Mouse (Mus musculus) embryo, embryonic 9.5 days (tissue): Measurements from ENCODE around the gene Arsa.
"Not testable (repeated sequence)": the region's sequence is repeated elsewhere in the genome, so short reads cannot be mapped to it uniquely, and the experiment has no call there.

Experiments used
- DNase-seq: peaks from one replicate; pipeline ENCODE4 v3.0.0-alpha.2; 2017; ENCODE audit errors: extremely low spot score

The Arsa gene

DNA sequence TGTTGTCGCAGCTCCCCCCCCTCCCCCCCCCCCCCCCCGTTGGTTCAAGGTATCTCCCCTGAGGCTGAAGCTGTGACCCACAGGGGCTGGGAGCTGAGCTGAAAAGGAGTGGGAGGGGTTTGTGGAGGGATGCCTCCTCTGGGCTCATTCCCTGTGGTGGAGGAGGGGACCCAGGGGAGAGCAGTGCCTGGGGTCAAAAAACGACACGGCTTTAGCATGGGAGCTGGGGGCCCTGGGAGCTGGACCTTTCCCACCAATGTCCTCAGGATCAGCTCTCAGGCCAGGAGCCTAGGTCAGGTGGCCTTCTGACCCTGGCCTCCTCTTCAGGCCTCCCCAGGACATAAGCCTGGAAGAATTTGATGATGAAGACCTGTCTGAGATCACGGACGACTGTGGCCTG, 22.4 kb downstream of the Arsa start:
- DNase-seq, result no peak

DNA sequence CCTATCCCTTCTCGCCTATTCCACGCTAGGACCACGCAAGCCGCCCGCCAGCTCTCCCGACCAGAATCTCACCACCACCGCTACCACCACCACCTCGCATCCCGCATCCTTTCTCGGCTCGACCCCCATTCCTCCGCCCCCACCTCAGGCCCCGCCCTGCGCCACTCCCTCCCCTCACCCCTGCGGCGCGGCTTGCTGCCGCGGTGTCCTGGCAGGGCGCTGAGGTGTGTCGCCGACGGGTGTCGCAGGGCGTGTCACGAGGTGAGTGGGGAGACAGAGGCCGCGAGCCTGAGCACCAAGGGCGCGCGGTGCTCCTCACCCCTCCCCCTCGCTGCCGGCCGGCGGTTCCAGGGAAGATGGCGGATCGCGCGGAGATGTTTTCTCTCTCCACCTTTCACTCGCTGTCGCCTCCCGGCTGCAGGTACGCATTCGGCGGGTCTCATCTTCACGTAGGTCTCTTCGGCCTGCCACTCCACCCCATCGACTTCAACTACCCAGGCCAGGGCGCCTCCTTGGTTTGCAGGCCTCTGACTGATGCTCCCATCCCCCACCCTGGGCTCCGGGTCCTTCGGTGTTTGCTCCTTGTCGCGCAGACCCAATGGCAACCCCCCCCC, 23.3 kb downstream of the Arsa start, which contains the start of gene Mapk8ip2:
Gene Mapk8ip2 (plus strand): TSS at position 49 of the 614 bp plus-strand sequence.
- DNase-seq, result peak; percentile 48

DNA sequence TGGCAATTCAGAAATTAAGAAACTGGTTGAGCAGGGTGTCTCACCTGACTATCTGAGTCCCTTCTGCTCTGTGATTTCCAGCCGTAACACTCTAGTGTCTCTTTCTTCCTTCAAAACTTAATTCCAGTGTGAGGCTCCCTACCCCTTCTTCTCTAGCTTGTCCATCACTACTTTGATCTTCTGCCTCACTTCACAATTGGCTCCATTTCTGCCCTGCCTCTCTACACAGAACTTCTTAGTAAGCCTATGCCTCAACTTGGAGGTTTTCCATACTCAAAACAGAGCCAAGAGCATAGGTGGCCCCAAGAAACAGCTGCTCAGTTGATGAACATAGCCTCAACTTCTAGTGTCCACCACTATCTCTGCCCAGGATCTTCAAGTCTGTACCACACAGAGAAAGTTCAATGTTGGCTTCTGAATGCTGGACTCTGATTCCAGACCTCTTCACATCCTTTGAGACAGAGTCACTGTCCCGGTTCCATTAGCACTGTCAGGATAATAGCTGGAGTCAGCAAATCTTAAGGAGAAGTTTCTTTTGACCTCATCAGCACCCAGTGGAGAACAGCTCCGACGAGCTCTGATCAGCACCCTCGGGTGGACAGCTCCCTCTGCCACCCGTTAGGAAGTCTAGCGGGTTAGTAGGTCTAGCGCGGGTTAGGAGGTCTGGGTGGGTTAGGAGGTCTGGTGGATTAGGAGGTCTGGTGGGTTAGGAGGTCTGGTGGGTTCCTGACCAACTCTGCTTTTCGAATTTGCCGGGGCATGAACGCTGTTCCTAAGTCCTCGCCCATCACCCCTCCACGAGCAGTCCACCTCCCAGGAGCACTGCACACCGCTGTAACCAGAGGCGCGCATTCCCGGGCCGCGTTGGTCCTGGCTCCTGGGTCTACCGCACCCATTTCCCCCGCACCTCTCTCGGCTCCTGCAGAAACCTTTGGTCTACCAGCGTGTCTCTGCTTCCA, 24.0 kb downstream of the Arsa start:
- DNase-seq, result peak; percentile 69

DNA sequence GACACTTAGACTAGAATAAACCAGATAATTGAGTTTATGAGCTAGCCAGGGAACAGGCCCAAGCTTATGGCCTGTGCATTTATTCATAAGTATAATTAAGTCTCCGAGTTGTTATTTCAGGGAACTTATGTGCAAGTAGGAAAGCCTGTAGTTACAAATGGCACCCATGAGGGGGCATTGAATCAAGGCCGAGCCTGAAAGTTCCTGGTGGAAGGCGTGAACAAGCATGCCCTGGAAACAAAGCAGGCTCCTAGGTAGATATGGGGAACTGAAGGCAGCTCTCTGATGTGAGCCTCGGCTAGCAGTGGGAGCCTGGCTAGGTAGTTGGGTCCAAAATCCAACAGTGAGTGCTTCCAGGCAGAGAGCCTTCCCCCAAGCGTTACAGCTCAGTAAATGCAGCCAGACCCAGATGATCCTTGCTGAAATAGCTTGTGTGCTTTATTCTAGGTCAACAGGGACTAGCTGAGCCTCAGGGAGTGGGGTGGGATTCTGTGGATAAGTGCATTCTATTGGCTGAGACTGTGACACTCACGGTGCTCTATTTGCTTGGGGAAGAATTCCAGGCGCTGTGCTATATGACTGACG, 34.6 kb downstream of the Arsa start:
- DNase-seq, result no peak

DNA sequence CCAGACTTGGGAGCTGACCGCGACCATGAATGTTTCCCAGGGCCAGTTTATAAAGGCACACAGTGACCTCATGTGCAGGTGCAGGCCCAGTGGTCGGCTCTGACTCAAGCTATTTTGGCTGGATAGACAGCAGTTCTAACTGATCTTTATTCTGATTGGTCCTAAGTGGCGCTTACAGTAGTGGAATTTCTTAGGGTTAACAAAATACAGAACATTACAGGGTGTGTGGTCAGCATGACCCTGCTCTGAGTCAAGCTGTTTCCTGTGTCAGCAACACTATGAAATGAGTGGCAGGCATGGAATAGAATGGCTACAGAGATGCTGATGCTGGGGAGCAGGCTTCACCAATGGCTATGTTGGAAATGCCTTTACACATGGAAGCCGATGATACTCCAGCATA, 41.3 kb downstream of the Arsa start:
- no peak for DNase-seq

DNA sequence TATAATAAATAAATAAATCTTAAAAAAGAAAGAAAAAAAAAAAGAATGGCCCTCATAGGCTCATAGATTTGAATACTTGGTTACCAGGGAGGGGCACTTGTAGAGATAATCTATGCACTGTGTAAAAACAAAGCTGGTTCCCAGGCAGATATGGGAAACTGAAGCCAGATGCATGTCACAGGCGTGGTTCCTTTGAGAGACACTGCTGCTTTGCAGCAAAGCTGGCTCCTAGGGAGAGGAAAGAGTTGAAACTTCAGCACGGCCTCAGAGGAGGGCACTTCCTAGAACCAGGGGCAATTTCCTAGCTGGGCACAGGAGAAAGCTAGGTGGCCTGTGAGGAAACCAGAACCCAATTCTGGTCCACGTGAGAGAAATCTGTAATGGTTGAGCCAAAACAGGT, 43.1 kb downstream of the Arsa start:
- DNase-seq, result no peak

DNA sequence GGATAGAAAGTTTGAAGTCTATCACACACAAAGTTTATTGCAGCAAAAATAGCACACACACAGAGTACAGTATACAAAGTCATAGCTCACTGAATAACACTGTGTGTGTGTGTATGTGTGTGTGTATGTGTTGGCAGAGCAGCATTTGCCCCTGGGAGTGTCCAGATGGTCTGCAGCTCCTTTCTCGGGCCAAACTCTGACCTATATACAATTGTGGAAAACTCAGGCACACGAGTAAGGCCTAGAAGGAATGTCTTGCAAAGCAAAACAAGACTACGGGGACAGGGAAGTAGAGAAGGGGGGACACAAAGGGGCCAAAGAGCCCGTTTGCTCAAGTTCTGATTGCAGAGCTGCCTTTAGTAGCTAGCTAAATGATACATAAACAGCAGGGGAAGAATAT, 44.3 kb downstream of the Arsa start:
- DNase-seq, result no peak

DNA sequence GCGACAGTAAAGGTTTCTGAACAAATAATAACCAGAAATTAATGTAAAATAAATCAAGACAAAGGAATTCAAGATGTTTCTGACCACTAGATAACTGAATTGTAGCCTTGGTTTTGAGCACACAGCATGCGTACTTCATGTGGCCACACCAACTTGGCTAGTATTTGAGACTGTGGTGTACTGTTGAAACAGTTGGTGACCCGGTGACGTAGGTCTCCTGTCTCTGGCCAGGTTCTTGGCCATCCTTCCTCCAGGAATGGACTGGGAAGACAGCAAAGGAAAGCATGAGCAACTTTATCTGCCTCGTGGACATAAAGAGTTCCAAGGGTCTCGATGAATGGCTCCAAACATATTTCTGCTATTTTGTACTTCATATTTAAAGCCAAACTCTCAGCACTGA, 45.4 kb downstream of the Arsa start:
- DNase-seq, result no peak

DNA sequence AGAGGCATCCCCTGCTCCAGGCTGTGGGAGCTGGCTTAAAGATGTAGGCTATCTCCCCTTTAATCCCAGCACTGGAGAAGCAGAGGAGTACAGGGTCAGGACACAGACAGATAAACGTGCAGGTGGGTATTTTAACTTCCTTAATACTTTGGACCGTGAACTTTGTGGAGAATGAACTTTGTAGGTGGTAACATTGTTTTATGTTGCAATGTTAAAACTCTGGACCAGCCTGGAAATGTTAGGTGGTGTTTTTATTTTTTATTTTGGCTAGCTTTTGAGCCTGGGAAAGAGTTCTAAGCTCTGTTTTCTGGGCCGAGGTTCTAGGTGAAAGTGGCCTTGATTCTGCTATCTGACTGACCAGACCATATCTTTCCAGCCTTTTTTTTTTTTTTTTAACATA, 46.0 kb downstream of the Arsa start:
- no peak for DNase-seq

DNA sequence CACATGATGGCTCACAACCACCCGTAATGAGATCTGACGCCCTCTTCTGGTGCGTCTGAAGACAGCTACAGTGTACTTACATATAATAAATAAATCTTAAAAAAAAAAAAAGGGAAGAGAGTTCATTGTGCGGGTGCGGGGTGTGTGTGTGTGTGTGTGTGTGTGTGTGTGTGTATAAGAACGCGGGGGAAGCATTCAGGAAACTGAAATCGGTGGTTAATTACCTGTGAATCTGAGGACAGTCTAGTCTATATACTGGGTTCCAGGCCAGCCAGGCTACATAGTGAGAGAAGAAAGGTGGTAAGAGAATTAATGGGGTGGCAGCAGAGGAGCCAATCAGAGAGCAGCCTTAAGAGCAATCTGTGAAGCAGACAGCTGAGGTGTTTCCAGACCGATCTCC, 46.5 kb downstream of the Arsa start:
- DNase-seq, result not testable (repeated sequence)

DNA sequence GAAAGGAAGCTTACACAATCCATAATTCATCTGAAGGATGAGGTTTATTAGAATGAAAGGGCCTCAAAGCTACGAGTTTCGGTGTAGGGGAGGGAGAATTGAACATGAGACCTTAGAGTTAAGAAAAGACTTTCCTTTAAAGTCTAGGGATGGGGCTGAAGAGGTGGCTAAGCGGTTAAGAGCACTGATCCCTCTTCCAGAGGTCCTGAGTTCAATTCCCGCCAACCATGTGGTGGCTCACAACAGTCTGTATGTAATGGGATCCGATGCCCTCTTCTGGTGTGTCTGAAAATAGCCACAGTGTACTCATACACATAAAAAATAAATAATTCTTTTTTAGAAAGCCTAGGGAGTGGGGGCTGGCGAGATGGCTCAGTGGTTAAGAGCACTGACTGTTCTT, 46.9 kb downstream of the Arsa start:
- DNase-seq, result no peak

DNA sequence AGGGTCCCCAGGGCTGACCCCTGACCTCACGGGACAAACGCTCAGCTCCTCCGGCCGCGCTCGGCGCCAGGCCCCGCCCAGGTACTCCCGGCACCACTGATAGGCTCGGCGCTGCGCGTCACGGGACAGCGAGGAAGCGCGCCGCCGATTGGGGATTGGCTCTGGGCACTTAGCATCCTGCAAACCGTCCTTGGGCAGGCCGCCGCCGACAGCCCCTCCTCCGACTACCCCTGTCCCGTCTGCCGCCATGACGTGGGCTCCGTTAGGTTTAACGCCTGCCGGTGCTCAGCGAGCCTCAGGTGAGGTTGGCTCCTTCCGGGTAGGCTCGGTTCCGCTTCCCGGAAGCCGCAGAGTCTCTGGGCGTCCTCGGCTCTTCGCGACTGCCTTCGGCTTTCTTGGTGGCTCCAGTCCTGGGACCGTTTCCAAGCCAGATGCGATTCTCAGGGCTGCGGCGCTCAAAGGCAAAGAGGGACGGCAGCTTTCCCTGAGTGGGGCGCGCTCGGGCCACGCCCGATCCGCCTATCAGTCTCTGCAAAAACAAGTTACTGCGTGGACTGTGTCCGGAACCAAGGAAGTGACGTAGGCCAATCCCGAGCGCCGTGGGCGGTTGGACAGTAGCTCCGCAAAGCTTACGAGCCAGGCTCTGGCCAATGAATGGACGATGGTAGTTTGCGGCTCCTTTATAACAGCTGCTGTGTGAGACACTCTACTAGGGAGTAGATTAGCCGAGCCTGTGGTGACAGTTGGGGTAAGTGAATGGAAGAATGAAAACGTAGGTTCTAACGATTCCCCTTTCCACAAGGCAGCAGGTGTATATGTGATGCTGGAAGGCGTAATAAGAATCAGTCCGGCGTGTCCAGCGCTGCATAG, 47.6 kb downstream of the Arsa start, which contains the start of the genes C730034F03Rik, Gm44502 and Chkb:
Gene C730034F03Rik (plus strand): TSS at position 238 of the 870 bp plus-strand sequence.
Gene Gm44502 (minus strand): TSS at position 345 of the 870 bp plus-strand sequence.
Gene Chkb (minus strand): TSS at position 557 of the 870 bp plus-strand sequence.
- DNase-seq, result peak; percentile 90

DNA sequence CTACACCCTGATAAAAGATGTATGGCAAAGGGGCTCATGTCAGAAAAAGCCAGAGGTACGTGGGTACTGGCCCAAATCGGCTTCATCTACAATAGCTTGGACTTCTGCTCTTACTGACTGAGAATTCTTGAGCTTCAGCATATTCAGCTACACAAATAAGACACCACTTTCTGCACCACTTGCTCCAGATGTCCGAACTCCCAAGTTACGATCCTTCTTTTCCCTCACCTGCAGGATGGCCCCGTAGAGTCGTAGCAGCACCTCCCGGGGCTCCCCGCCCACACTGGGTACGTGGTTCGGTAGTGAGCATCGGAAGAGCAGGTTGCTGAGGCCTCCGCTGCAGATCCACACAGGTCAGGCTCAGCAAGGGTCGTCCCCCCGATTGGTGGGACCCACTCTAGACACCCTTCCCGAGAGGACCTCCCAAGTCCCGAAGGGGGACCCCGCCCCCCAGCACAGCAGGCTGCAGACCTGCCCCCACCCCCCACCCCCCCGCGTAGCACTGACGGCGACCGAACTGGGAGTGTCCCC, 48.3 kb downstream of the Arsa start:
- DNase-seq, result no peak

DNA sequence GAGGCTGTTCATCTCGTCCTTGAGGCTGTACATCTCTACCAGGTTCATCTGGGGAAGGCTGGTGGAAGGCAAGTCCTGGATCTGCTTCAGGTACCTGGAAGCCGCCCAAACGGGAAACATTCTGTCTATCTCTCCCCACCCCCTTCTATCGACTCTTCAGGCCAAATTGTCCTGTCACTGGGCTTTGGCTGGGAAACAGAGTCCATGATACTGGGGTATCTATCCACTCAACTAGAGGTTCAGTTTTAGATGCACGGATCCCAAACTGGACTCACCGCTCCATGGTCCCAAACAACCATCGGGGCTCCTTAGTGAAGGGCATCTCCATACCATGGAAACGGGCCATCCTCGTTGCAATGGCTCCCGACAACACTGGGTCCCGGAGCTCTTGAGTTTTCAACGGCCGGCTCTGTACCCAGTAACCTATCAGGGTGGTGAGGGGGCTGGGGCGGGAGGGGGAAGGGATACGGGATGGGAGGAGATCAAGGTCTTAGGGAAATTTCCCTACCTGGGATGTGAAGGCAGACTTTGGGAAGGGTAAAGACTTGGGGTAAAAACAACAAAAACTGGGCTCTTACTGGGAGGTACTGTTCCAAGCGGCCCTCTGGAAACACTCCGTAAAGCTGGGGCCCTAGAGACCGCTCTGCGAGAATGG, 49.0 kb downstream of the Arsa start:
- DNase-seq, result no peak

DNA sequence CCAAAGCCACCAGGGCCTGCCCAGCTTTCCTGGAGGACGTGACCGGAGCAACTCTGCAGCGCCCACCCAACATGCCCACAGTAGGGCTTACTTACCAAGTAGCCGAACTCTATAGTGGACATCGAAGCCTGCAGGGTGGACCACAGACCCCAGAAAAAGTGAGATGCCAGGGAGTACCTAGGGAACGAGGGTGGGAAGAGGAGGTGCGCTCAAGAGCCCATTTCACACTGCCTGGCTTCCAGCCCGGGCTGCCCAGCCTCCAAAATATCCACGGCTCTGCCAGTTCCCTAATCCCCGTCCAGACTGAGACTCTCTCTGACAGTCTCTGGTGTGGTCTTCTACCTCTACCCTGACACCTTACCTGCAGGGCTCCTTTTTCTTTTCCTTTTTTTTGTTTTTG, 50.5 kb downstream of the Arsa start:
- no peak for DNase-seq

DNA sequence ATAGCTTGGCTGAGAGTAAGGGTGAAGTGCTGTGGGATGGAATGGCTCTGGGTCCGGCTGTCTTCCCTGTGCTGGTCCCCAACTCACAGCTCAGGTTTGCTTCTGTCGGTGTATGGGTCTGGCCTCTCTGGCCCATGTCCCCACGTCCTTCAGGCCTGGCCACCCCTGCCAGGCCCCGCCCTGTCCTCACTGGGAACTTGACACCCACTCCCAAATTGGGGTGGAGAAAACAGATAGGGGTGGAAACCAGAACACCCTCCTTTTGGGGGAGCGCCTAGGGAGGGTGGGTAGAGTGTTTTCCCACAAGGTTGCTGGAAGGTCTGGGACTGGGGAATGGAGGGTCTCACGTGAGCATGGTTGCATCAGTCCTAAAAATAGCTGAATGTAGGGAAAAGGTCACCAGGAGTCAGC, 51.5 kb downstream of the Arsa start, which contains the start of gene Cpt1b:
Gene Cpt1b (minus strand): TSS at position 153 of the 411 bp plus-strand sequence.
- peak; percentile 20 for DNase-seq

DNA sequence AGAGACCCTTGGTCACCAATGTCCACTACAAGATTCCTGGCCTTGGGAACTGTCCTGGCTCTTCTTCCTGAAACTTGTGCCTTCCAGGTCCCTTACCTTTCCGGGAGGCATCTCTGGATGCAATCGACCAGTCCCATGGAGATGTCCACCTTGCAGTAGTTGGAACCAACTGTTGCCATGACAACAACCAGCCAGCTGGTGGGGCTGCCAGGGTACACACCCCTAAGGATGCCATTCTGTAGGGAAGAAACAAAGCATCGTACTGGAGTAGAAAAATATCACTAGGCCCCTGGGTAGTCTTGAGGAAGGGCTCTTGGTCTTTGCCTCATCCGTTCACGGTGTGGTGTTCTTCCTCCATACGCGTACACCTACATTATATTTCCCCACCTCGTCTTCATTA, 52.6 kb downstream of the Arsa start:
- DNase-seq, result no peak
